Mouse (Mus musculus) brain, embryonic 14.5 days (tissue): ENCODE results near the gene Psmd4. TPM values are rescaled to one million over a fixed set of nuclear protein-coding genes. Genes with fewer than 3 reads are reported as not detected.

Experiments
- DNase-seq: peaks from one replicate; pipeline ENCODE4 v3.0.0-alpha.2; 2011; ENCODE audit warnings: low read depth
- CTCF ChIP-seq: fragments of 200-500 bp; IDR thresholded peaks from 2 replicates; pipeline ENCODE4 v1.5.1; 2012; ENCODE audit warnings: inconsistent platforms, mild to moderate bottlenecking, moderate library complexity, borderline replicate concordance; ENCODE audit not compliant: insufficient read depth, insufficient read length; ENCODE audit errors: extremely low read depth
- POLR2A ChIP-seq: fragments of 200-500 bp; IDR thresholded peaks from 2 replicates; pipeline ENCODE4 v1.6.1; 2012; ENCODE audit warnings: mild to moderate bottlenecking, inconsistent platforms, borderline replicate concordance; ENCODE audit not compliant: poor library complexity, insufficient read depth, insufficient read length, severe bottlenecking; ENCODE audit errors: extremely low read depth
- polyA plus RNA-seq: library from polyadenylated mRNA; depleted of rRNA; stranded (reverse); fragments of >200 nt; gene quantifications from 2 replicates; pipeline ENCODE4 v1.2.3, GENCODE M21; 2012; rRNA removed

Gene Psmd4
- polyA plus RNA-seq, 1 experiment = 256 TPM

- TF ChIP-seq POLR2A (no peak), CTCF (peak; percentile 89)
- peak; percentile 72 for DNase-seq
These were observed 45.5 kb downstream of the Psmd4 start for GRCm38 (mm10) chr3:94996946-94997345.

DNA sequence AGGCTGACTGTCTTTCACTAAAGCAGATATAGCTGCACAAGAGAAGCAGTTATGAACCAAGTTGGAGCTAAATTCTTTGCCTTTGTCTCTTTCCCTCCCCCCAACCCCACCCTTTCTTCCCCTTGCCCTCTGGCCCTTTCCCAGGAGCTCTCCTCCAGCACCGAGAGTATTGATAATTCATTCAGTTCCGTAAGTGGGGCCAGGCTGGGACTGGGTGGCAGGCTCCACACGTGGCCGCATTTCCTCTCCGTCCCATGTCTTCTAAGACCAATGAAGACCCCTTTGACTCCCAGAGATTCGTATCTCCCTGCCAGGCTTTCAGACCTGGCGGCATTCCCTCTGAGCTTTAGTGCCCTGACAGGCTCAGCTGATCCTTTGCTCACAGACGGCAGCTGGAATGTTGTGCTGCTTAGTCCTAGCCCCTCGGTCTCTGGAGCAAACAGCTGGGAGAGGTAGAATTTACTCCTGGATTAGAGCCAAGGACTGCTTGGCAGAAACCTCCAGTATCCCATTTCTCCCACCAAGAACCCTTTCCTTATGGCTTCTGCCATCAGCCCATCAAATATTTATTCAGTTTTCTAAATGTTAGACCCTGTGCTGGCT is 53.2 kb downstream of the Psmd4 start:
- peak; percentile 30 for DNase-seq

GRCm38 (mm10) chr3:94987578-94987977 is 54.8 kb downstream of the Psmd4 start:
- no peak for DNase-seq
- TF ChIP-seq POLR2A (no peak), CTCF (no peak)

More for the DNA sequence above, 53.2 kb downstream of the Psmd4 start:
- TF ChIP-seq POLR2A (no peak), CTCF (no peak)

- DNase-seq = no peak
- TF ChIP-seq CTCF (no peak), POLR2A (no peak)
These were observed 56.9 kb downstream of the Psmd4 start for GRCm38 (mm10) chr3:94985513-94985912.

GRCm38 (mm10) chr3:94984312-94984711 is 58.1 kb downstream of the Psmd4 start:
- no peak for DNase-seq
- TF ChIP-seq POLR2A (no peak), CTCF (no peak)

Other genes with a start within 250 kb of the Psmd4 start
- 66.8 and 78.4 TPM in 2 replicates for gene Pogz, start 205.0 kb downstream of the Psmd4 start, polyA plus RNA-seq
- 353 and 477 TPM in 2 replicates for gene Psmb4, start 155.7 kb downstream of the Psmd4 start, polyA plus RNA-seq
- gene Selenbp1, start 109.6 kb downstream of the Psmd4 start, polyA plus RNA-seq = 9.7 and 10.6 TPM in 2 replicates
- 26.1 and 29.6 TPM in 2 replicates for gene Rfx5, start 88.5 kb downstream of the Psmd4 start, polyA plus RNA-seq
- 53.9 and 59.5 TPM in 2 replicates for gene Pi4kb, start 67.9 kb downstream of the Psmd4 start, polyA plus RNA-seq
- gene Zfp687, start 27.2 kb downstream of the Psmd4 start, polyA plus RNA-seq = 23.6 and 25.1 TPM in 2 replicates
- 30.4 and 31.6 TPM in 2 replicates for gene Pip5k1a, start 64.3 kb upstream of the Psmd4 start, polyA plus RNA-seq
- gene Vps72, start 68.4 kb upstream of the Psmd4 start, polyA plus RNA-seq = 159 and 173 TPM in 2 replicates
- gene Tmod4, start 81.9 kb upstream of the Psmd4 start, polyA plus RNA-seq = 1.5 and 2.1 TPM in 2 replicates
- gene Scnm1, start 91.4 kb upstream of the Psmd4 start, polyA plus RNA-seq = 101 and 136 TPM in 2 replicates
- 23.7 and 27.4 TPM in 2 replicates for gene Lysmd1, start 91.5 kb upstream of the Psmd4 start, polyA plus RNA-seq
- gene Tnfaip8l2, start 99.7 kb upstream of the Psmd4 start, polyA plus RNA-seq = 2.3 and 2.4 TPM in 2 replicates
- 138 and 164 TPM in 2 replicates for gene Sema6c, start 117.8 kb upstream of the Psmd4 start, polyA plus RNA-seq
- 14.4 and 14.7 TPM in 2 replicates for gene Gabpb2, start 175.3 kb upstream of the Psmd4 start, polyA plus RNA-seq
- gene Cdc42se1, start 186.1 kb upstream of the Psmd4 start, polyA plus RNA-seq = 62.5 and 80.3 TPM in 2 replicates
- gene Mllt11, start 189.6 kb upstream of the Psmd4 start, polyA plus RNA-seq = 784 and 825 TPM in 2 replicates
- gene Gm128, start 199.0 kb upstream of the Psmd4 start, polyA plus RNA-seq = 0.25 and 0.26 TPM in 2 replicates
- gene Bnipl, start 208.6 kb upstream of the Psmd4 start, polyA plus RNA-seq = 0.53 and 0.64 TPM in 2 replicates
- 48.7 and 53.3 TPM in 2 replicates for gene Mindy1, start 238.7 kb upstream of the Psmd4 start, polyA plus RNA-seq
- 64.6 and 72.9 TPM in 2 replicates for gene Prune1, start 239.5 kb upstream of the Psmd4 start, polyA plus RNA-seq